Mouse (Mus musculus): ENCODE results near the gene Slc44a5. TPM values are rescaled to one million over a fixed set of nuclear protein-coding genes. Genes with fewer than 3 reads are reported as not detected.
"Not testable (repeated sequence)": the region's sequence is repeated elsewhere in the genome, so short reads cannot be mapped to it uniquely, and the experiment has no call there.

The Slc44a5 gene
- polyA plus RNA-seq, 1 experiment from 2014 or later = 9.3 TPM

DNA sequence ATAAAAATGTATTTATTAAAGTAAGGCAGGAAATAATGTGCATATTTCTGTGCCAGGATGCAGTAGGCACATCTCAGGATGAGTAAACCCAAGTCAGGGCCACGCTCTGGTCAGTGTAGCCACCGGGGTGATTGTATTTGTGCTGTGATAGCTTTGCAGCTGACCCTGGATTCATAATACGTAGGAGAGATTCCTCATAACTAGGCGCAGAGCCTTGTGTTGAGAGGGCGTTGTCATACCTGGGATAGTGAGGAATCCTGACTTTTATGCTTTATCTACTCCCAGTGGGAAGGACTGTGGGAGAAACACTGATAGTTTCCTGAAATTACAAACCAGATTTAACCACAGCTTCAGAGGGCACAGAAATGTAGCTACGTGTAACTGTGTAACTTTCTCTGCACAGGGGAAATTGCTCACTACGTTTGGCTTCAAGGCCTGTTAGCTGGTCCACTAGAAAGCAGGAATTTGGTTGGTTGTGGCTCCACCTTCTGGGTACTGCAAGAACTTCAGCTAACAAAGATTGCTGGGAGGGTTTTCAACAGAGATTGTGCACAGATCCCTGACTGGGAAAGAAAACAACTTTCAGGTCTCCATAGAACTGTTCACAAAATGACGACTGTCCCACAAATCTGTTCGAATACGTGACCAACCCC, 253.0 kb downstream of the Slc44a5 start:
- H3K9ac ChIP-seq (ENCODE audit: low read depth, low read length) = no peak overlapping the region
- 48% methylated on average over 10 of the region's 10 CpGs for WGBS
- no peaks in the 10 kb centered on the region for H3K36me3 ChIP-seq (ENCODE audit: control insufficient read depth, insufficient read depth, low read length)
- no peak overlapping the region for H3K27ac ChIP-seq (ENCODE audit: low read length)
- H3K9me3 ChIP-seq (replicated peaks; ENCODE audit: control insufficient read depth, low read length, poor library complexity, severe bottlenecking) = no peaks in the 10 kb centered on the region
- H3K4me3 ChIP-seq (ENCODE audit: low read depth, low read length) = no peak overlapping the region
- no peak overlapping the region for H3K4me2 ChIP-seq (ENCODE audit: low read length)
- peaks cover 12% of the 10 kb centered on the region for H3K4me1 ChIP-seq (ENCODE audit: control insufficient read depth, insufficient read depth, low read length)
- ATAC-seq = peak; percentile 84
- H3K27me3 ChIP-seq (ENCODE audit: control insufficient read depth, insufficient read depth, low read depth, low read length) = no peaks in the 10 kb centered on the region

DNA sequence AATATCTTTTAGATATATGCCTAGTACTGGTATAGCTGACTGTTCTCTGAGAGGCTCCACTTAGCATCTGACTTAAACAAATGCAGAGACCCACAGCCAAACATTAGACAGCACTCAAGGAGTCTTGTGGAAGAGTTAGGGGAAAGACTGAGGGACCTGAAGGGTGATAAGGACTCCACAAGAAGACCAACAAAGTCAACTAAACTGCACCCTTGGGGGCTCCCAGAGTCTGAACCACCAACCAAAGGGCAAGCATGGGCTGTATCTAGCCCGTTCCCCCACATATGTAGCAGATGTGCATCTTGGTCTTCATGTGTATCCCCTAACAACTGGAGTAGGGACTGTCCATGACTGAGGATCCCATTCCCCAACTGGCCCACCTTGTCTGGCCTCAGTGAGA, 271.7 kb downstream of the Slc44a5 start:
- Histone ChIP-seq H3K4me3 (ENCODE audit: low read depth, low read length) (no peak overlapping the region), H3K9ac (ENCODE audit: low read depth, low read length) (no peak overlapping the region), H3K27ac (ENCODE audit: low read length) (no peak overlapping the region), H3K36me3 (ENCODE audit: control insufficient read depth, insufficient read depth, low read length) (no peaks in the 10 kb centered on the region), H3K27me3 (ENCODE audit: control insufficient read depth, insufficient read depth, low read depth, low read length) (no peaks in the 10 kb centered on the region), H3K9me3 (replicated peaks; ENCODE audit: control insufficient read depth, low read length, poor library complexity, severe bottlenecking) (no peaks in the 10 kb centered on the region), H3K4me2 (ENCODE audit: low read length) (no peak overlapping the region), H3K4me1 (ENCODE audit: control insufficient read depth, insufficient read depth, low read length) (no peaks in the 10 kb centered on the region)
- ATAC-seq = no peak
- 100% methylated on average over 1 of the region's 1 CpGs for WGBS

DNA sequence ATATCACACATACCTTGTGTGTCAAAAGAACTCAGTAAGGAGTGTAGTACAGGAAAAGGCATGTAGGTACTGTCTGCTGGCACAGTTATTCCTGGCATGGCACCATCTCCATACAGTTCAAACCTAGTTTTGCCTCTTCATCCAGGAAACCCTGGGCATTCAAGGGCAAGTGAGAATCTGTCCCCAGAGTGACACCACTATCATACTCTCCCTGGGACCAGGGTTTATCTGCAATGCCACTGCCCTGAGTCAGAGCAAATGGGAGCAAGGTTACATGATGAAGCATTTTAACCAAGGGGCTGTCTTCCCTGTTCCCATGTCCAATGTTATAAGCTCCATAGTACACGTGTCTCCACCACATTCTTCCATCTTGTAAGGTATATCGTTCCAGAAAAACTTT, 278.2 kb downstream of the Slc44a5 start:
- no peak overlapping the region for H3K9ac ChIP-seq (ENCODE audit: low read depth, low read length)
- no peak for ATAC-seq

DNA sequence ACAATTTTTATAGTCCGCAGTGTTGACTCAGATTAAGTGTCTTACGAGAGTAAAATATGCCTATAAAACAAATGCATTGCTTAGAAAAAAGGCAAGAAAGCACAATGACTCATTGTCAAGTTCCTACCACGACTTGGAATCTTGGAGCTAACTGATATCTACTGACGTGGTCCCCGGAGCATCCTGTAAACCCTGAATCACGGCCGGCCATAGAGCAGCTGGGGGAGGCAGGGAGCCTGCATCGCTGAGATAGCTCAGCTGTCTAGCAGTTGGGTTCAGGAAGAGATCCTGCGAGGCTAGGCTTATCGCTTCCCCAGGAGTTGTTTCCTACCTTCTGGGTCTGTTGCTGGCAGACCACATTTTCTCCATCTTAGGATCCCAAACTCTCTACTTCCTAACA, 279.0 kb downstream of the Slc44a5 start:
- WGBS = 81% methylated on average over 10 of the region's 10 CpGs
- no peak overlapping the region for H3K4me3 ChIP-seq (ENCODE audit: low read depth, low read length)

More for the DNA sequence above, 278.2 kb downstream of the Slc44a5 start:
- H3K9me3 ChIP-seq (replicated peaks; ENCODE audit: control insufficient read depth, low read length, poor library complexity, severe bottlenecking) = no peaks in the 10 kb centered on the region
- H3K27ac ChIP-seq (ENCODE audit: low read length) = no peak overlapping the region
- 0 out of 2 replicates have a peak, but pooled peaks cover 2% of the 10 kb centered on the region for H3K4me1 ChIP-seq (ENCODE audit: control insufficient read depth, insufficient read depth, low read length)
- WGBS = 92% methylated on average over 2 of the region's 2 CpGs
- no peaks in the 10 kb centered on the region for H3K27me3 ChIP-seq (ENCODE audit: control insufficient read depth, insufficient read depth, low read depth, low read length)
- no peak overlapping the region for H3K4me2 ChIP-seq (ENCODE audit: low read length)
- no peak overlapping the region for H3K4me3 ChIP-seq (ENCODE audit: low read depth, low read length)
- no peaks in the 10 kb centered on the region for H3K36me3 ChIP-seq (ENCODE audit: control insufficient read depth, insufficient read depth, low read length)

DNA sequence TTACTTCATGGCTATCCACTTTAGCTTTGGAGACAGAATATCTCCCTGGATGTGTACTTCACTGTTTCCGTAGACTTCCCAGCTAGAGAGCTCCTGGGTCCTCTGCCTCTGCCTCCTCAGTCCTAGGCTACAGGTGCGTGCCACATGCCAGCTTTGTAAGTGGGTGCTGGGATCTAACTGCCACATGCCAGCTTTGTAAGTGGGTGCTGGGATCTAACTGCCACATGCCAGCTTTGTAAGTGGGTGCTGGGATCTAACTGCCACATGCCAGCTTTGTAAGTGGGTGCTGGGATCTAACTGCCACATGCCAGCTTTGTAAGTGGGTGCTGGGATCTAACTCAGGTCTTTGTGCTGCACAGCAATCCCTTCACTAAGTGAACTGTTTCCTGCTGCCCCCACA, 281.0 kb downstream of the Slc44a5 start:
- ATAC-seq; H3K27me3 ChIP-seq (ENCODE audit: control insufficient read depth, insufficient read depth, low read depth, low read length); H3K9me3 ChIP-seq (replicated peaks; ENCODE audit: control insufficient read depth, low read length, poor library complexity, severe bottlenecking); H3K4me2 ChIP-seq (ENCODE audit: low read length); H3K27ac ChIP-seq (ENCODE audit: low read length); H3K36me3 ChIP-seq (ENCODE audit: control insufficient read depth, insufficient read depth, low read length); H3K4me3 ChIP-seq (ENCODE audit: low read depth, low read length); H3K4me1 ChIP-seq (ENCODE audit: control insufficient read depth, insufficient read depth, low read length); H3K9ac ChIP-seq (ENCODE audit: low read depth, low read length): not testable (repeated sequence)
- 98% methylated on average over 2 of the region's 2 CpGs for WGBS

More for the DNA sequence above, 279.0 kb downstream of the Slc44a5 start:
- Histone ChIP-seq H3K4me1 (ENCODE audit: control insufficient read depth, insufficient read depth, low read length) (0 out of 2 replicates have a peak, but pooled peaks cover 2% of the 10 kb centered on the region), H3K27ac (ENCODE audit: low read length) (no peak overlapping the region), H3K36me3 (ENCODE audit: control insufficient read depth, insufficient read depth, low read length) (no peaks in the 10 kb centered on the region), H3K9ac (ENCODE audit: low read depth, low read length) (no peak overlapping the region), H3K4me2 (ENCODE audit: low read length) (no peak overlapping the region), H3K27me3 (ENCODE audit: control insufficient read depth, insufficient read depth, low read depth, low read length) (no peaks in the 10 kb centered on the region), H3K9me3 (replicated peaks; ENCODE audit: control insufficient read depth, low read length, poor library complexity, severe bottlenecking) (no peaks in the 10 kb centered on the region)
- ATAC-seq = no peak

DNA sequence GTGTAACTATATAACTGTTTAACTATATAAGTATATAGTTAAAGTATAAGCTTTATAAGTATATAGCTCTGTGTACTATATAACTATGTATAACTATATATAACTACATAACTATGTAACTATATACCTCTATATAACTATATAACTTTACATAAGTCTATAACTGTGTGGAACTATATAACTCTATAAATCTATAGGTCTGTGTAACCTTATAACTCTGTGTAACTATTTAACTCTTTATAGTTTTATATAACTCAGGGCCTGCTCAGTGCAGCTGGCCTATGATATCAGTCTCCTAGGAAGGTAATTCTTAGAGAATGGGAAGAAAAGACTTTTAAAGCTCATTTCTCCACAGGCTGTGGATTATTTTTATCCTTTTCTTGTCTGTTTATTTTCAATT, 284.1 kb downstream of the Slc44a5 start:
- no peak for ATAC-seq

DNA sequence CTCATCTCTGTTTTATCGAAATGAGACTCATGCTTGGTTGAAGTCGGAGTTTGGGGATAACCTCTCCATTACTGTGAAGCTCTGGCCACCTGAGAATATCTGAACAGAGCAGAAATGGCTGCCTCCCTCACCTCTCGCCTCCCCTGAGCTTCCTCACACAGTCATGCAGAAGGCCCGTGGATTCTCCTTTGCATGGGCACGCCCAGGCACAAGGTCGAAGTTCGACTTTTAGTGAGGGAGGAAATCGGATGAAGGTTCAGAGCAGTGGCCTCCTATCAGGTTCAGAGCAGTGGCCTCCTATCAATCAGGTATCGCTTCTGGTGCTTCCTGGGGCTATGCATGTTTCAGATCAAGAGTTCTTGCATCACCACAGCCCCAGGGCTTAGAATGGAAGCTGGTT, 295.1 kb downstream of the Slc44a5 start:
- H3K9me3 ChIP-seq (replicated peaks; ENCODE audit: control insufficient read depth, low read length, poor library complexity, severe bottlenecking) = no peaks in the 10 kb centered on the region
- no peak overlapping the region for H3K4me2 ChIP-seq (ENCODE audit: low read length)
- no peak overlapping the region for H3K4me3 ChIP-seq (ENCODE audit: low read depth, low read length)
- peaks cover 3% of the 10 kb centered on the region for H3K4me1 ChIP-seq (ENCODE audit: control insufficient read depth, insufficient read depth, low read length)
- H3K27me3 ChIP-seq (ENCODE audit: control insufficient read depth, insufficient read depth, low read depth, low read length) = no peaks in the 10 kb centered on the region
- 83% methylated on average over 9 of the region's 9 CpGs for WGBS
- no peaks in the 10 kb centered on the region for H3K36me3 ChIP-seq (ENCODE audit: control insufficient read depth, insufficient read depth, low read length)
- no peak overlapping the region for H3K9ac ChIP-seq (ENCODE audit: low read depth, low read length)
- H3K27ac ChIP-seq (ENCODE audit: low read length) = no peak overlapping the region
- no peak for ATAC-seq

More for the DNA sequence above, 284.1 kb downstream of the Slc44a5 start:
- no peak overlapping the region for H3K9ac ChIP-seq (ENCODE audit: low read depth, low read length)
- no peak overlapping the region for H3K27ac ChIP-seq (ENCODE audit: low read length)
- H3K27me3 ChIP-seq (ENCODE audit: control insufficient read depth, insufficient read depth, low read depth, low read length) = no peaks in the 10 kb centered on the region
- 0 out of 2 replicates have a peak, but pooled peaks cover 3% of the 10 kb centered on the region for H3K9me3 ChIP-seq (replicated peaks; ENCODE audit: control insufficient read depth, low read length, poor library complexity, severe bottlenecking)
- no peaks in the 10 kb centered on the region for H3K4me1 ChIP-seq (ENCODE audit: control insufficient read depth, insufficient read depth, low read length)
- H3K4me3 ChIP-seq (ENCODE audit: low read depth, low read length) = no peak overlapping the region
- no peak overlapping the region for H3K4me2 ChIP-seq (ENCODE audit: low read length)
- peaks cover 7% of the 10 kb centered on the region; the same call in 1 of the 2 replicates for H3K36me3 ChIP-seq (ENCODE audit: control insufficient read depth, insufficient read depth, low read length)

DNA sequence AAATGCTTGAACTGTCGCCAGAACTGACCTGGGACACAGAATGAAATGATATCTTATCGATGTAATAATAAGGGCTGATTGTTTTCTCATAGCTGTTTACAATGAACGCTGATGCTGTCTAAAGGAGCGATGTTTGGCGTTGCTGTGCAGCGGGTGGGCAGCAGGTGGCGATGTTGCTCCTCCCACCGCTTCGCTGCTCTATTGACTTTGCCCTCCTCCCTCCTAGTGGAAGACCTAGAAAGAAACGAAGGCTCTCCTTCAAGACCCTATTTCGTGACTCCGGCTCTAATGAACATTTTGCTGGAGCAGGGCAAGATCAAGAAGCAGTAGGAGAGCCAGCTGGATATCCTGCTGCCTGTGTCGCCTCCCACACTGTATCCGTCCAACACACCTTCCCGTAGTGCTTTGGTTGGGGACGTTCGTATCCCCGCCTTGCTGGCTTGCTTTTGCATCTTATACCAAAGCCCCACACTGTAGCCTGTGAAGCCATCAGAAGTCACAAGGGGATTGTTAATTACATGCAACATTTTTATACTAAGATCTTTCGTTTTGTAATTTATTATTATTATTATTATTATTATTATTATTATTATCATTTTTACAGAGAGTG, 296.6 kb downstream of the Slc44a5 start:
- 9% methylated on average over 19 of the region's 19 CpGs for WGBS
- peak; percentile 85 for ATAC-seq
- no peaks in the 10 kb centered on the region for H3K9me3 ChIP-seq (replicated peaks; ENCODE audit: control insufficient read depth, low read length, poor library complexity, severe bottlenecking)

DNA sequence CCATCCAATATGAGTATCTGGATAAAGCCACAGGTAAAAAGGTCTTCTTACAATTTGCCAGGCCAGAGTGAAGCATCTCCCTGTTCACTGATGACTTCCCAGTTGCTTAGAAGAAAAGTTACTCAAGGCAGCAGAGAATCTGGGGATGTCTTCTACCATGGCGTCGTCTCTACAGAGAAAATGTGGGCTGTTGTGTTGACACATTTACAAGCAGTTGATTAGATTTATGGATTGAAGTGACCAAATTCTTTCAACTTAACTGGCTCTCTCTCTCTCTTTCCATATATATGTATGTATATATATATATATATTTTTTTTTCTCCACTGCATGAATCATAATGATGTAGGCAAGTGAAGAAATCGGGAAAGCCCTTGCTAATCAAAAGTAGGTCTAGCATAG, 301.4 kb downstream of the Slc44a5 start:
- H3K36me3 ChIP-seq (ENCODE audit: control insufficient read depth, insufficient read depth, low read length) = no peaks in the 10 kb centered on the region
- H3K4me3 ChIP-seq (ENCODE audit: low read depth, low read length) = no peak overlapping the region
- no peak overlapping the region for H3K4me2 ChIP-seq (ENCODE audit: low read length)
- no peak overlapping the region for H3K27ac ChIP-seq (ENCODE audit: low read length)
- 88% methylated on average over 3 of the region's 3 CpGs for WGBS
- no peak for ATAC-seq
- no peaks in the 10 kb centered on the region for H3K27me3 ChIP-seq (ENCODE audit: control insufficient read depth, insufficient read depth, low read depth, low read length)
- no peaks in the 10 kb centered on the region for H3K9me3 ChIP-seq (replicated peaks; ENCODE audit: control insufficient read depth, low read length, poor library complexity, severe bottlenecking)
- no peak overlapping the region for H3K9ac ChIP-seq (ENCODE audit: low read depth, low read length)
- peaks cover 3% of the 10 kb centered on the region for H3K4me1 ChIP-seq (ENCODE audit: control insufficient read depth, insufficient read depth, low read length)

More for the DNA sequence above, 296.6 kb downstream of the Slc44a5 start:
- Histone ChIP-seq H3K36me3 (ENCODE audit: control insufficient read depth, insufficient read depth, low read length) (no peaks in the 10 kb centered on the region), H3K27ac (ENCODE audit: low read length) (no peak overlapping the region), H3K4me2 (ENCODE audit: low read length) (peak overlapping the region; percentile 72), H3K4me3 (ENCODE audit: low read depth, low read length) (peak overlapping the region; percentile 33), H3K9ac (ENCODE audit: low read depth, low read length) (peak overlapping the region; percentile 56; the same call in 1 of the 2 replicates), H3K27me3 (ENCODE audit: control insufficient read depth, insufficient read depth, low read depth, low read length) (no peaks in the 10 kb centered on the region), H3K4me1 (ENCODE audit: control insufficient read depth, insufficient read depth, low read length) (peaks cover 3% of the 10 kb centered on the region)
